Mouse (Mus musculus) megakaryocyte, embryonic 14.5 days (primary cell): ENCODE measurements at regions not wholly inside any gene's neighbourhood (a gene's known extent, or its start where the extent isn't known, plus 50 kb on each side); places are given as distances from the start of the nearest gene placed in this dataset.

Experiments used
- H3K27me3 ChIP-seq: replicated peaks from 2 replicates; pipeline ENCODE3; 2012; ENCODE audit warnings: inconsistent platforms
- H3K36me3 ChIP-seq: replicated peaks from 2 replicates; pipeline ENCODE3; 2012; ENCODE audit warnings: low read length, inconsistent platforms, mixed read lengths
- H3K4me1 ChIP-seq: 2 replicates; pipeline ENCODE4 v1.6.1; 2012; ENCODE audit warnings: inconsistent platforms
- H3K4me3 ChIP-seq: replicated peaks from 2 replicates; pipeline ENCODE3; 2012; ENCODE audit warnings: moderate library complexity, mild to moderate bottlenecking, inconsistent platforms
- H3K9me3 ChIP-seq: 2 replicates; pipeline ENCODE4 v1.6.1; 2012; ENCODE audit warnings: inconsistent platforms
- FLI1 ChIP-seq: IDR thresholded peaks from 2 replicates; pipeline ENCODE4 v1.6.1; 2012; ENCODE audit warnings: low read length, inconsistent platforms, mixed read lengths
- GATA1 ChIP-seq: IDR thresholded peaks from 3 replicates; pipeline ENCODE4 v1.6.1; 2012; ENCODE audit warnings: mixed read lengths, low read length, inconsistent platforms, borderline replicate concordance

GRCm38 (mm10) chr7:69573730-69574129 lies 792.8 kb downstream of the Nr2f2 start:
- 0 out of 2 replicates have a peak, but pooled peaks cover 3% of the 10 kb centered on the region for H3K9me3 ChIP-seq
- H3K4me3 ChIP-seq, result no peak overlapping the region
- no peaks in the 10 kb centered on the region for H3K27me3 ChIP-seq
- no peaks in the 10 kb centered on the region for H3K4me1 ChIP-seq
- TF ChIP-seq FLI1, result no peak
- no peaks in the 10 kb centered on the region for H3K36me3 ChIP-seq

- no peaks in the 10 kb centered on the region for H3K4me1 ChIP-seq
- no peaks in the 10 kb centered on the region for H3K27me3 ChIP-seq
- 0 out of 2 replicates have a peak, but pooled peaks cover 3% of the 10 kb centered on the region for H3K9me3 ChIP-seq
- H3K4me3 ChIP-seq, result no peak overlapping the region
- H3K36me3 ChIP-seq, result no peaks in the 10 kb centered on the region
- no peak for TF ChIP-seq FLI1
- TF ChIP-seq GATA1, result no peak
Observed at GRCm38 (mm10) chr7:69572626-69573394, 793.7 kb downstream of the Nr2f2 start.

- H3K36me3 ChIP-seq, result no peaks in the 10 kb centered on the region
- H3K27me3 ChIP-seq, result no peaks in the 10 kb centered on the region
- H3K9me3 ChIP-seq, result no peaks in the 10 kb centered on the region
- TF ChIP-seq GATA1 (no peak), FLI1 (no peak)
- H3K4me3 ChIP-seq, result no peak overlapping the region
- H3K4me1 ChIP-seq, result no peaks in the 10 kb centered on the region
Observed at GRCm38 (mm10) chr7:69566949-69567348, 799.6 kb downstream of the Nr2f2 start.

- Histone ChIP-seq H3K36me3 (no peaks in the 10 kb centered on the region), H3K27me3 (no peaks in the 10 kb centered on the region), H3K9me3 (no peaks in the 10 kb centered on the region), H3K4me1 (no peaks in the 10 kb centered on the region), H3K4me3 (no peak overlapping the region)
- no peak for TF ChIP-seq GATA1
- TF ChIP-seq FLI1, result no peak
Observed at GRCm38 (mm10) chr7:69564432-69564831, 802.1 kb downstream of the Nr2f2 start.

- H3K27me3 ChIP-seq, result no peaks in the 10 kb centered on the region
- H3K4me3 ChIP-seq, result no peak overlapping the region
- no peak for TF ChIP-seq FLI1
- TF ChIP-seq GATA1, result no peak
- H3K9me3 ChIP-seq, result 0 out of 2 replicates have a peak, but pooled peaks cover 4% of the 10 kb centered on the region
- H3K36me3 ChIP-seq, result no peaks in the 10 kb centered on the region
- H3K4me1 ChIP-seq, result no peaks in the 10 kb centered on the region
Observed at GRCm38 (mm10) chr7:69554776-69555175, 805.7 kb upstream of the Arrdc4 start.

GRCm38 (mm10) chr7:69553981-69554380 lies 804.9 kb upstream of the Arrdc4 start:
- Histone ChIP-seq H3K4me1 (no peaks in the 10 kb centered on the region), H3K36me3 (no peaks in the 10 kb centered on the region), H3K27me3 (no peaks in the 10 kb centered on the region), H3K4me3 (no peak overlapping the region), H3K9me3 (0 out of 2 replicates have a peak, but pooled peaks cover 4% of the 10 kb centered on the region)
- TF ChIP-seq GATA1, result no peak
- TF ChIP-seq FLI1, result no peak

GRCm38 (mm10) chr7:69536072-69536471 lies 787.0 kb upstream of the Arrdc4 start:
- H3K4me3 ChIP-seq, result no peak overlapping the region
- no peaks in the 10 kb centered on the region for H3K9me3 ChIP-seq
- H3K27me3 ChIP-seq, result no peaks in the 10 kb centered on the region
- no peaks in the 10 kb centered on the region for H3K4me1 ChIP-seq
- TF ChIP-seq FLI1, result no peak
- TF ChIP-seq GATA1, result no peak
- H3K36me3 ChIP-seq, result no peaks in the 10 kb centered on the region

GRCm38 (mm10) chr7:69513966-69514365 lies 764.9 kb upstream of the Arrdc4 start:
- 0 out of 2 replicates have a peak, but pooled peaks cover 3% of the 10 kb centered on the region for H3K9me3 ChIP-seq
- TF ChIP-seq FLI1 (no peak), GATA1 (no peak)

GRCm38 (mm10) chr7:69510389-69510788 lies 761.3 kb upstream of the Arrdc4 start:
- H3K4me3 ChIP-seq, result no peak overlapping the region
- H3K27me3 ChIP-seq, result no peaks in the 10 kb centered on the region
- TF ChIP-seq GATA1 (no peak), FLI1 (no peak)
- no peaks in the 10 kb centered on the region for H3K36me3 ChIP-seq
- H3K4me1 ChIP-seq, result no peaks in the 10 kb centered on the region
- 0 out of 2 replicates have a peak, but pooled peaks cover 3% of the 10 kb centered on the region for H3K9me3 ChIP-seq

More at GRCm38 (mm10) chr7:69513966-69514365, 764.9 kb upstream of the Arrdc4 start:
- no peak overlapping the region for H3K4me3 ChIP-seq
- H3K27me3 ChIP-seq, result no peaks in the 10 kb centered on the region
- H3K36me3 ChIP-seq, result no peaks in the 10 kb centered on the region
- no peaks in the 10 kb centered on the region for H3K4me1 ChIP-seq

GRCm38 (mm10) chr7:69493062-69493930 lies 744.3 kb upstream of the Arrdc4 start:
- Histone ChIP-seq H3K4me1 (no peaks in the 10 kb centered on the region), H3K9me3 (no peaks in the 10 kb centered on the region), H3K4me3 (no peak overlapping the region), H3K27me3 (no peaks in the 10 kb centered on the region), H3K36me3 (no peaks in the 10 kb centered on the region)
- TF ChIP-seq GATA1 (no peak), FLI1 (no peak)
